Mouse (Mus musculus): ENCODE measurements around the gene Plekha3. TPM values are rescaled to one million over a fixed set of nuclear protein-coding genes. Genes with fewer than 3 reads are reported as not detected.

Gene Plekha3
- polyA plus RNA-seq, 1 experiment from 2014 or later: 12.2 TPM

GRCm38 (mm10) chr2:76687608-76688007 is 12.5 kb downstream of the Plekha3 start:
- no peak overlapping the region for H3K4me3 ChIP-seq (ENCODE audit: low read depth, low read length)
- H3K4me2 ChIP-seq (replicated peaks; ENCODE audit: low read depth, low read length): no peak overlapping the region
- ATAC-seq (ENCODE audit: low FRiP score) (no peak), DNase-seq (ENCODE audit: low spot score) (no peak)
- no peaks in the 10 kb centered on the region for H3K9me3 ChIP-seq (ENCODE audit: control insufficient read depth, low read length)
- H3K27me3 ChIP-seq (ENCODE audit: control insufficient read depth, insufficient read depth, low read length): no peaks in the 10 kb centered on the region
- no peak overlapping the region for H3K9ac ChIP-seq (ENCODE audit: low read depth, low read length)
- peaks cover 9% of the 10 kb centered on the region; the same call in 1 of the 2 replicates for H3K36me3 ChIP-seq (ENCODE audit: control insufficient read depth, insufficient read depth, low read length)
- H3K27ac ChIP-seq (ENCODE audit: low read depth, low read length): no peak overlapping the region
- H3K4me1 ChIP-seq (replicated peaks; ENCODE audit: control insufficient read depth, insufficient read depth, low read length): no peaks in the 10 kb centered on the region
- 82% methylated on average over 3 of the region's 3 CpGs for WGBS

- no peak overlapping the region for H3K9ac ChIP-seq (ENCODE audit: low read depth, low read length)
- no peaks in the 10 kb centered on the region for H3K27me3 ChIP-seq (ENCODE audit: control insufficient read depth, insufficient read depth, low read length)
- DNase-seq (ENCODE audit: low spot score): no peak
- no peak overlapping the region for H3K27ac ChIP-seq (ENCODE audit: low read depth, low read length)
- ATAC-seq (ENCODE audit: low FRiP score): no peak
- H3K4me3 ChIP-seq (ENCODE audit: low read depth, low read length): no peak overlapping the region
- H3K4me2 ChIP-seq (replicated peaks; ENCODE audit: low read depth, low read length): no peak overlapping the region
- 76% methylated on average over 7 of the region's 7 CpGs for WGBS
- H3K36me3 ChIP-seq (ENCODE audit: control insufficient read depth, insufficient read depth, low read length): peaks cover 11% of the 10 kb centered on the region; the same call in 1 of the 2 replicates
- H3K4me1 ChIP-seq (replicated peaks; ENCODE audit: control insufficient read depth, insufficient read depth, low read length): no peaks in the 10 kb centered on the region
- H3K9me3 ChIP-seq (ENCODE audit: control insufficient read depth, low read length): no peaks in the 10 kb centered on the region
These were observed 13.1 kb downstream of the Plekha3 start for GRCm38 (mm10) chr2:76688162-76688561.

- Histone ChIP-seq H3K27ac (ENCODE audit: low read depth, low read length) (no peak overlapping the region), H3K36me3 (ENCODE audit: control insufficient read depth, insufficient read depth, low read length) (peaks cover 12% of the 10 kb centered on the region; the same call in 1 of the 2 replicates), H3K27me3 (ENCODE audit: control insufficient read depth, insufficient read depth, low read length) (no peaks in the 10 kb centered on the region), H3K4me2 (replicated peaks; ENCODE audit: low read depth, low read length) (no peak overlapping the region), H3K4me1 (replicated peaks; ENCODE audit: control insufficient read depth, insufficient read depth, low read length) (no peaks in the 10 kb centered on the region), H3K9ac (ENCODE audit: low read depth, low read length) (no peak overlapping the region), H3K9me3 (ENCODE audit: control insufficient read depth, low read length) (no peaks in the 10 kb centered on the region), H3K4me3 (ENCODE audit: low read depth, low read length) (no peak overlapping the region)
- WGBS: 86% methylated on average over 12 of the region's 12 CpGs
- no peak for DNase-seq (ENCODE audit: low spot score)
- ATAC-seq (ENCODE audit: low FRiP score): no peak
These were observed 15.5 kb downstream of the Plekha3 start for GRCm38 (mm10) chr2:76690436-76691204.

DNA sequence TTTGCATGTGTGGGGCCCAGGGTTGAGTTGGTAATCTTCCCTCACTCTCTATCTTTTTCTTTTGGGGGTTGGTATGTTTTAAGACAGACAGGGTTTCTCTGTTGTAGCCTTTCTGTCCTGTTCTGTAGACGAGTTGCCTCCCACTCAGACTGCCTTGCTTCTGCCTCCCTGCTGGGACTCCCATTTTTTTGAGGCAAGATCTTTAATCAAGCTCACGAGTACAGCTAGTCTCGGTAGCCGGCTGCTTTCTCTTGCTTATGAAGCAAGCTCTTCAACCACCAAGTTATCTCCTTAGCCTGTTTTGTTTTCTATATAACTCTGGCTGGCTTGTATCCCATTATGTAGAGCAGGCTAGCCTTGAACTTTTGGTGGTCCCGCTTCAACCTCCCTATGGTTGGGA is 18.7 kb downstream of the Plekha3 start:
- Histone ChIP-seq H3K9me3 (ENCODE audit: control insufficient read depth, low read length) (no peaks in the 10 kb centered on the region), H3K27me3 (ENCODE audit: control insufficient read depth, insufficient read depth, low read length) (no peaks in the 10 kb centered on the region), H3K27ac (ENCODE audit: low read depth, low read length) (no peak overlapping the region), H3K36me3 (ENCODE audit: control insufficient read depth, insufficient read depth, low read length) (peaks cover 6% of the 10 kb centered on the region; the same call in 1 of the 2 replicates), H3K9ac (ENCODE audit: low read depth, low read length) (no peak overlapping the region), H3K4me1 (replicated peaks; ENCODE audit: control insufficient read depth, insufficient read depth, low read length) (no peaks in the 10 kb centered on the region), H3K4me2 (replicated peaks; ENCODE audit: low read depth, low read length) (no peak overlapping the region), H3K4me3 (ENCODE audit: low read depth, low read length) (no peak overlapping the region)
- WGBS: 85% methylated on average over 5 of the region's 5 CpGs
- DNase-seq (ENCODE audit: low spot score) (no peak), ATAC-seq (ENCODE audit: low FRiP score) (no peak)

GRCm38 (mm10) chr2:76695290-76695689 is 20.2 kb downstream of the Plekha3 start:
- Histone ChIP-seq H3K36me3 (ENCODE audit: control insufficient read depth, insufficient read depth, low read length) (peaks cover 6% of the 10 kb centered on the region; the same call in 1 of the 2 replicates), H3K4me2 (replicated peaks; ENCODE audit: low read depth, low read length) (no peak overlapping the region), H3K4me1 (replicated peaks; ENCODE audit: control insufficient read depth, insufficient read depth, low read length) (no peaks in the 10 kb centered on the region), H3K9me3 (ENCODE audit: control insufficient read depth, low read length) (no peaks in the 10 kb centered on the region), H3K9ac (ENCODE audit: low read depth, low read length) (no peak overlapping the region), H3K27me3 (ENCODE audit: control insufficient read depth, insufficient read depth, low read length) (no peaks in the 10 kb centered on the region), H3K27ac (ENCODE audit: low read depth, low read length) (no peak overlapping the region), H3K4me3 (ENCODE audit: low read depth, low read length) (no peak overlapping the region)
- ATAC-seq (ENCODE audit: low FRiP score) (no peak), DNase-seq (ENCODE audit: low spot score) (no peak)
- WGBS: 87% methylated on average over 6 of the region's 6 CpGs

GRCm38 (mm10) chr2:76702188-76702587 is 27.1 kb downstream of the Plekha3 start:
- no peaks in the 10 kb centered on the region for H3K9me3 ChIP-seq (ENCODE audit: control insufficient read depth, low read length)
- 87% methylated on average over 3 of the region's 3 CpGs for WGBS
- DNase-seq (ENCODE audit: low spot score): no peak
- H3K27ac ChIP-seq (ENCODE audit: low read depth, low read length): no peak overlapping the region
- no peaks in the 10 kb centered on the region for H3K4me1 ChIP-seq (replicated peaks; ENCODE audit: control insufficient read depth, insufficient read depth, low read length)
- no peaks in the 10 kb centered on the region for H3K27me3 ChIP-seq (ENCODE audit: control insufficient read depth, insufficient read depth, low read length)
- no peak for ATAC-seq (ENCODE audit: low FRiP score)
- H3K9ac ChIP-seq (ENCODE audit: low read depth, low read length): no peak overlapping the region
- H3K4me2 ChIP-seq (replicated peaks; ENCODE audit: low read depth, low read length): no peak overlapping the region
- no peaks in the 10 kb centered on the region for H3K36me3 ChIP-seq (ENCODE audit: control insufficient read depth, insufficient read depth, low read length)
- no peak overlapping the region for H3K4me3 ChIP-seq (ENCODE audit: low read depth, low read length)

- Histone ChIP-seq H3K27ac (ENCODE audit: low read depth, low read length) (no peak overlapping the region), H3K36me3 (ENCODE audit: control insufficient read depth, insufficient read depth, low read length) (no peaks in the 10 kb centered on the region), H3K4me1 (replicated peaks; ENCODE audit: control insufficient read depth, insufficient read depth, low read length) (no peaks in the 10 kb centered on the region), H3K9me3 (ENCODE audit: control insufficient read depth, low read length) (no peaks in the 10 kb centered on the region), H3K27me3 (ENCODE audit: control insufficient read depth, insufficient read depth, low read length) (no peaks in the 10 kb centered on the region), H3K9ac (ENCODE audit: low read depth, low read length) (no peak overlapping the region), H3K4me3 (ENCODE audit: low read depth, low read length) (no peak overlapping the region), H3K4me2 (replicated peaks; ENCODE audit: low read depth, low read length) (no peak overlapping the region)
- DNase-seq (ENCODE audit: low spot score) (no peak), ATAC-seq (ENCODE audit: low FRiP score) (no peak)
- 75% methylated on average over 5 of the region's 5 CpGs for WGBS
These were observed 27.7 kb downstream of the Plekha3 start for GRCm38 (mm10) chr2:76702751-76703150.

DNA sequence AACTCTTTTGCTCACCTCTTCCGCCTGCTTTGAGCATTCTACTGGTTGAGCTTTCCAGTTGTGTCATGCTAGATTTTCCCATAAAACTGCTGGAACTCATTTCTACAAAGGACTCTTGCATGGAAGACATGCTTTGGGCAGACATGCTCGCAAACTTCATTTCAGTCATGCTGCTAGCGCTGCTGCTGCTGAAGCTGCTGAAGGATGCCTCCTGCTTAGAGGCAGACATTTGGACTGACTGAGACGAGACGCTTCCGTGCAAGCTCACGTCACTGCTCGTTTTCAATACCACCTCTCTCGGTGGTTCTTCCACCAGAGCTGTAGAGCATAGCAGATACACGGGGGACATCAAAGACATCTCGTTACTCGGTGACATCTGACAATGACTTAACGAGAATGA is 30.6 kb downstream of the Plekha3 start:
- Histone ChIP-seq H3K27me3 (ENCODE audit: control insufficient read depth, insufficient read depth, low read length) (no peaks in the 10 kb centered on the region), H3K4me2 (replicated peaks; ENCODE audit: low read depth, low read length) (no peak overlapping the region), H3K9ac (ENCODE audit: low read depth, low read length) (no peak overlapping the region), H3K4me1 (replicated peaks; ENCODE audit: control insufficient read depth, insufficient read depth, low read length) (no peaks in the 10 kb centered on the region), H3K27ac (ENCODE audit: low read depth, low read length) (no peak overlapping the region), H3K9me3 (ENCODE audit: control insufficient read depth, low read length) (0 out of 2 replicates have a peak, but pooled peaks cover 2% of the 10 kb centered on the region), H3K4me3 (ENCODE audit: low read depth, low read length) (no peak overlapping the region), H3K36me3 (ENCODE audit: control insufficient read depth, insufficient read depth, low read length) (0 out of 2 replicates have a peak, but pooled peaks cover 2% of the 10 kb centered on the region)
- 92% methylated on average over 13 of the region's 13 CpGs for WGBS
- ATAC-seq (ENCODE audit: low FRiP score) (no peak), DNase-seq (ENCODE audit: low spot score) (no peak)

- H3K4me3 ChIP-seq (ENCODE audit: low read depth, low read length): no peak overlapping the region
- 0 out of 2 replicates have a peak, but pooled peaks cover 3% of the 10 kb centered on the region for H3K9me3 ChIP-seq (ENCODE audit: control insufficient read depth, low read length)
- H3K4me2 ChIP-seq (replicated peaks; ENCODE audit: low read depth, low read length): no peak overlapping the region
- H3K36me3 ChIP-seq (ENCODE audit: control insufficient read depth, insufficient read depth, low read length): 0 out of 2 replicates have a peak, but pooled peaks cover 2% of the 10 kb centered on the region
- H3K27me3 ChIP-seq (ENCODE audit: control insufficient read depth, insufficient read depth, low read length): no peaks in the 10 kb centered on the region
- no peak for ATAC-seq (ENCODE audit: low FRiP score)
- 93% methylated on average over 3 of the region's 3 CpGs for WGBS
- no peak overlapping the region for H3K9ac ChIP-seq (ENCODE audit: low read depth, low read length)
- H3K27ac ChIP-seq (ENCODE audit: low read depth, low read length): no peak overlapping the region
- no peaks in the 10 kb centered on the region for H3K4me1 ChIP-seq (replicated peaks; ENCODE audit: control insufficient read depth, insufficient read depth, low read length)
- DNase-seq (ENCODE audit: low spot score): no peak
These were observed 33.4 kb downstream of the Plekha3 start for GRCm38 (mm10) chr2:76708512-76708911.
